Mouse (Mus musculus): ENCODE measurements around the gene Pja2. TPM values are rescaled to one million over a fixed set of nuclear protein-coding genes. Genes with fewer than 3 reads are reported as not detected.
"Not testable (repeated sequence)": the region's sequence is repeated elsewhere in the genome, so short reads cannot be mapped to it uniquely, and the experiment has no call there.

The Pja2 gene
- polyA plus RNA-seq, 2 experiments = 7.0 to 13.6 TPM

- DNase-seq (ENCODE audit: low read depth in 3 of 3, low spot score in 3 of 3) (no peak), ATAC-seq (ENCODE audit: insufficient read depth) (no peak)
- Histone ChIP-seq H3K4me1 (replicated peaks; ENCODE audit: control insufficient read depth in 2 of 2, insufficient read depth in 2 of 2, low read length in 1 of 2) (no peaks in the 10 kb centered on the region), H3K4me3 (ENCODE audit: insufficient read depth in 1 of 2, low read depth in 2 of 2, low read length in 2 of 2) (no peak overlapping the region), H3K27ac (no peak overlapping the region), H3K36me3 (replicated peaks; ENCODE audit: control insufficient read depth, insufficient read depth, low read depth) (no peaks in the 10 kb centered on the region), H3K9ac (replicated peaks) (no peak overlapping the region), H3K4me2 (ENCODE audit: low read depth) (no peak overlapping the region), H3K27me3 (ENCODE audit: control insufficient read depth, insufficient read depth, low read length) (no peaks in the 10 kb centered on the region), H3K9me3 (ENCODE audit: control insufficient read depth, low read length) (no peaks in the 10 kb centered on the region)
- 53% methylated on average over 12 of the region's 12 CpGs for WGBS (ENCODE audit: insufficient replicate concordance)
- TF ChIP-seq EP300 (IDR thresholded peaks at IDR 0.05; ENCODE audit: low read depth) = no peak
- no peak for TF ChIP-seq CTCF (IDR thresholded peaks at IDR 0.05; ENCODE audit: low read depth)
Measured at GRCm38 (mm10) chr17:64242898-64243297, 88.8 kb downstream of the Pja2 start.

- Histone ChIP-seq H3K9ac (replicated peaks) (no peak overlapping the region), H3K36me3 (replicated peaks; ENCODE audit: control insufficient read depth, insufficient read depth, low read depth) (no peaks in the 10 kb centered on the region), H3K27me3 (ENCODE audit: control insufficient read depth, insufficient read depth, low read length) (no peaks in the 10 kb centered on the region), H3K4me2 (ENCODE audit: low read depth) (no peak overlapping the region), H3K9me3 (ENCODE audit: control insufficient read depth, low read length) (no peaks in the 10 kb centered on the region), H3K27ac (no peak overlapping the region), H3K4me1 (replicated peaks; ENCODE audit: control insufficient read depth in 2 of 2, insufficient read depth in 2 of 2, low read length in 1 of 2) (no peaks in the 10 kb centered on the region), H3K4me3 (ENCODE audit: insufficient read depth in 1 of 2, low read depth in 2 of 2, low read length in 2 of 2) (no peak overlapping the region)
- ATAC-seq (ENCODE audit: insufficient read depth) = no peak
- DNase-seq (ENCODE audit: low read depth in 3 of 3, low spot score in 3 of 3) = no peak
- 58% methylated on average over 9 of the region's 9 CpGs for WGBS (ENCODE audit: insufficient replicate concordance)
- TF ChIP-seq EP300 (IDR thresholded peaks at IDR 0.05; ENCODE audit: low read depth) (no peak), CTCF (IDR thresholded peaks at IDR 0.05; ENCODE audit: low read depth) (no peak)
Measured at GRCm38 (mm10) chr17:64242310-64242859, 89.3 kb downstream of the Pja2 start.

GRCm38 (mm10) chr17:64241544-64242292, 90.0 kb downstream of the Pja2 start:
- no peak overlapping the region for H3K4me3 ChIP-seq (ENCODE audit: insufficient read depth in 1 of 2, low read depth in 2 of 2, low read length in 2 of 2)
- no peaks in the 10 kb centered on the region for H3K27me3 ChIP-seq (ENCODE audit: control insufficient read depth, insufficient read depth, low read length)
- no peak overlapping the region for H3K4me2 ChIP-seq (ENCODE audit: low read depth)
- DNase-seq (ENCODE audit: low read depth in 3 of 3, low spot score in 3 of 3) (no peak), ATAC-seq (ENCODE audit: insufficient read depth) (no peak)
- H3K9ac ChIP-seq (replicated peaks) = no peak overlapping the region
- no peaks in the 10 kb centered on the region for H3K9me3 ChIP-seq (ENCODE audit: control insufficient read depth, low read length)
- no peak overlapping the region for H3K27ac ChIP-seq
- no peak for TF ChIP-seq EP300 (IDR thresholded peaks at IDR 0.05; ENCODE audit: low read depth)
- no peak for TF ChIP-seq CTCF (IDR thresholded peaks at IDR 0.05; ENCODE audit: low read depth)
- no peaks in the 10 kb centered on the region for H3K4me1 ChIP-seq (replicated peaks; ENCODE audit: control insufficient read depth in 2 of 2, insufficient read depth in 2 of 2, low read length in 1 of 2)
- H3K36me3 ChIP-seq (replicated peaks; ENCODE audit: control insufficient read depth, insufficient read depth, low read depth) = no peaks in the 10 kb centered on the region
- WGBS (ENCODE audit: insufficient replicate concordance) = 70% methylated on average over 11 of the region's 11 CpGs

GRCm38 (mm10) chr17:64232134-64232533, 99.6 kb downstream of the Pja2 start:
- Histone ChIP-seq H3K4me2 (ENCODE audit: low read depth) (no peak overlapping the region), H3K4me3 (ENCODE audit: insufficient read depth in 1 of 2, low read depth in 2 of 2, low read length in 2 of 2) (no peak overlapping the region), H3K4me1 (replicated peaks; ENCODE audit: control insufficient read depth in 2 of 2, insufficient read depth in 2 of 2, low read length in 1 of 2) (no peaks in the 10 kb centered on the region), H3K9ac (replicated peaks) (no peak overlapping the region), H3K9me3 (ENCODE audit: control insufficient read depth, low read length) (no peaks in the 10 kb centered on the region), H3K27ac (no peak overlapping the region), H3K27me3 (ENCODE audit: control insufficient read depth, insufficient read depth, low read length) (no peaks in the 10 kb centered on the region), H3K36me3 (replicated peaks; ENCODE audit: control insufficient read depth, insufficient read depth, low read depth) (no peaks in the 10 kb centered on the region)
- DNase-seq (ENCODE audit: low read depth in 3 of 3, low spot score in 3 of 3) (no peak), ATAC-seq (ENCODE audit: insufficient read depth) (no peak)
- no peak for TF ChIP-seq EP300 (IDR thresholded peaks at IDR 0.05; ENCODE audit: low read depth)
- peak; percentile 17; the same call in 1 of the 2 replicates for TF ChIP-seq CTCF (IDR thresholded peaks at IDR 0.05; ENCODE audit: low read depth)
- WGBS (ENCODE audit: insufficient replicate concordance) = 46% methylated on average over 4 of the region's 4 CpGs

- not testable (repeated sequence) for DNase-seq (ENCODE audit: low read depth in 3 of 3, low spot score in 3 of 3); ATAC-seq (ENCODE audit: insufficient read depth)
- 66% methylated on average over 4 of the region's 4 CpGs for WGBS (ENCODE audit: insufficient replicate concordance)
Measured at GRCm38 (mm10) chr17:64231637-64232036, 100.1 kb downstream of the Pja2 start.

More at GRCm38 (mm10) chr17:64231637-64232036, 100.1 kb downstream of the Pja2 start:
- not testable (repeated sequence) for H3K27me3 ChIP-seq (ENCODE audit: control insufficient read depth, insufficient read depth, low read length); H3K4me2 ChIP-seq (ENCODE audit: low read depth); H3K4me3 ChIP-seq (ENCODE audit: insufficient read depth in 1 of 2, low read depth in 2 of 2, low read length in 2 of 2); H3K9ac ChIP-seq (replicated peaks); H3K4me1 ChIP-seq (replicated peaks; ENCODE audit: control insufficient read depth in 2 of 2, insufficient read depth in 2 of 2, low read length in 1 of 2); H3K36me3 ChIP-seq (replicated peaks; ENCODE audit: control insufficient read depth, insufficient read depth, low read depth); H3K27ac ChIP-seq; H3K9me3 ChIP-seq (ENCODE audit: control insufficient read depth, low read length)
